Mouse (Mus musculus): ENCODE measurements around the gene Pdlim4. TPM values are rescaled to one million over a fixed set of nuclear protein-coding genes. Genes with fewer than 3 reads are reported as not detected.
A peak's percentile ranks its signal among the peaks of the same experiment; 100 is the strongest.

Pdlim4 gene
- polyA plus RNA-seq, 1 experiment = 3.7 TPM

DNA sequence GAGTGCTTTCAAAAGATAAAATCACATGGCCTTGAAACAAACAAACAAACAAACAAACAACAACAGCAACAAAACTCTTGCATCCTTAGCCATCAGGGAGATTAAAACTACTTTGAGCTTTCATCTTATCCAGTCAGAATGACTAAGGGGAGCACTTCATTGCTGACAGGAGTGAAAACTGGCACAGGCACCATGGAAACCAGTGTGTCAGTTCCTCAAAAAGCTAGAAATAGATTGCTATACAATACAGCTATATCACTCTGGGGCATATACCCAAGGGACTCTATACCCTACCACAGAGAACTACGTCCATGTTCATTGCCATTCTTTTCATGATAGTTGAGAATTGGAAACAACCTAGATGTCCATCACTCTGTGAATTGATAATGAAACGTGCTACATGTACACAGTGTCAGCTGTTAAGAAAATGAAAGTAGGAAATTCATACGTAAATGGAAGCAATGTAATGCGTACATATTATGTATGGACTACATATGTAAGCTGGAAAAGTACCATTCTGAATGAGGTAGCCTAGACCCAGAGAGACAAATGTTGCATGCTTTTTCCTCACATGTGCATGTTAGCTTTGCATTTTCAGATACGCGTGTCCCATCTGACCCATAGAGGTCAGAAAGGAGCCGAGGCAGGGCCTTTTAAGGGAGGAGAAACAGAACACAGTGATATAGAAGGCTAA is 19.6 kb upstream of the Pdlim4 start:
- 21% methylated on average over 7 of the region's 7 CpGs for WGBS
- H3K4me1 ChIP-seq (ENCODE audit: control insufficient read depth, insufficient read depth, low read length) = peaks cover 2% of the 10 kb centered on the region; the same call in 1 of the 2 replicates
- no peak overlapping the region for H3K27ac ChIP-seq (ENCODE audit: control insufficient read depth, insufficient read depth, low read depth, low read length, poor library complexity)
- no peak for TF ChIP-seq CTCF (IDR thresholded peaks at IDR 0.05; ENCODE audit: control insufficient read depth, insufficient read depth, low read length)
- no peak for TF ChIP-seq POLR2A (IDR thresholded peaks at IDR 0.05; ENCODE audit: borderline replicate concordance, control insufficient read depth, low read depth, low read length)
- peak overlapping the region; percentile 25 for H3K4me3 ChIP-seq (replicated peaks; ENCODE audit: control insufficient read depth, low read depth, low read length)

DNA sequence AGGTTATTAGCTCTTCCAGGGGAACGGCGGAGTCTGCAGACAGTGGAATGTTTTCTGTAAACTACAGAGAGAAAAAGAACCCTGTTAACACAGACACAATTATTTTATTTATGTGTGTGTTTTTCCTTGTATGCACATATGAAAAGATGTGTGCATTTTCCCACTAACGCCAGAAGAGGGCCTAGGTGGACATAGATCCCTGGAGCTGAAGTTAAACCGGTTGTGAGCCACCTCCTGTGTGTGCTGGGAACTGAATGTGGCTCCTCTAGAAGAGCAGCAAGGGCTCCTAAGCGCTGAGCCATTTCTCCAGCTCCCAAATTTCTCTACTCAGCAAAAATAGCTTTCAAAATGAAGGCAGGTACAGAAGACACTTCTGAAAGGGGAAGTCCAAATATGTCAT is 17.0 kb upstream of the Pdlim4 start:
- 67% methylated on average over 5 of the region's 5 CpGs for WGBS
- no peak overlapping the region for H3K4me3 ChIP-seq (replicated peaks; ENCODE audit: control insufficient read depth, low read depth, low read length)
- TF ChIP-seq CTCF (IDR thresholded peaks at IDR 0.05; ENCODE audit: control insufficient read depth, insufficient read depth, low read length) (no peak), POLR2A (IDR thresholded peaks at IDR 0.05; ENCODE audit: borderline replicate concordance, control insufficient read depth, low read depth, low read length) (no peak)
- no peaks in the 10 kb centered on the region; the same call in 1 of the 2 replicates for H3K4me1 ChIP-seq (ENCODE audit: control insufficient read depth, insufficient read depth, low read length)
- H3K27ac ChIP-seq (ENCODE audit: control insufficient read depth, insufficient read depth, low read depth, low read length, poor library complexity) = no peak overlapping the region

DNA sequence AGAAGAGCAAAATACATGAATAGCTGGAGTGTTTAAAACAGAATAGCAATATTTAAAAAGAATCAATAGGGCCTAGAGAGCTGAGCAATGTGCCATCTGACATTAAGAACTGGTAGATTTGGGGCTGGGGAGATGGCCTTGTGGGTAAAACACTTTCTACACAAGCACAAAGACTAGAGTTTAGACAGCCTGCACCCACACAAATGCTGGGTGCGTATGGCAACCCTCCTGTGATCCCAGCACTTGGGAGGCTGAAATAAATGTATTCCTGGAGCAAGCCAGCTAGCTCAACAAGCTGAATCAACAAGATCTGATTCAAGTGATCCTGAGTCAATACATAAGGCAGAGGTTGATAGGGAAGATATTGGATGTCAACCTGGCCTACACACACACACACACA is 16.2 kb upstream of the Pdlim4 start:
- WGBS = 89% methylated on average over 1 of the region's 1 CpGs
- Histone ChIP-seq H3K27ac (ENCODE audit: control insufficient read depth, insufficient read depth, low read depth, low read length, poor library complexity) (no peak overlapping the region), H3K4me3 (replicated peaks; ENCODE audit: control insufficient read depth, low read depth, low read length) (no peak overlapping the region), H3K4me1 (ENCODE audit: control insufficient read depth, insufficient read depth, low read length) (no peaks in the 10 kb centered on the region)
- TF ChIP-seq POLR2A (IDR thresholded peaks at IDR 0.05; ENCODE audit: borderline replicate concordance, control insufficient read depth, low read depth, low read length) (no peak), CTCF (IDR thresholded peaks at IDR 0.05; ENCODE audit: control insufficient read depth, insufficient read depth, low read length) (no peak)

DNA sequence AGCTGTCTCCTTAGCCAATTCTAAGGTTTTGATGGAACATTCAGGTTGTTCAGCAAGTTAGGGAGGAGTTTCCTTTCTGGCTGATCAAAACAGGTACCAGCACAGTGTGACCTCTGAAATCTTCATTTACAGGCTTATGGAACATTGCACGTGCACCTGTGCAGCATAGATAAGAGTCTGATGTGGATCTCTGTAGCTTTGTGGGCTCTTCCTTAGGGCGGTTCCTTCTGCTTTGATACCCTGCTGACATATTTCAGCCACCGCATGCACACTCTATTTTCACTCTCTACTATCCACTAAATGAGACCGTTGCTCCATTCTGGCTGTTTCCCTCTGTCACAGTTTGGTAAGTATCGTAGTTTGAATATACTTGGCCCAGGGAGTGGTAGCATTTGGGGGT is 13.9 kb upstream of the Pdlim4 start:
- H3K4me1 ChIP-seq (ENCODE audit: control insufficient read depth, insufficient read depth, low read length) = no peaks in the 10 kb centered on the region
- no peak for TF ChIP-seq POLR2A (IDR thresholded peaks at IDR 0.05; ENCODE audit: borderline replicate concordance, control insufficient read depth, low read depth, low read length)
- no peak overlapping the region for H3K27ac ChIP-seq (ENCODE audit: control insufficient read depth, insufficient read depth, low read depth, low read length, poor library complexity)
- WGBS = 72% methylated on average over 5 of the region's 5 CpGs
- no peak overlapping the region for H3K4me3 ChIP-seq (replicated peaks; ENCODE audit: control insufficient read depth, low read depth, low read length)

DNA sequence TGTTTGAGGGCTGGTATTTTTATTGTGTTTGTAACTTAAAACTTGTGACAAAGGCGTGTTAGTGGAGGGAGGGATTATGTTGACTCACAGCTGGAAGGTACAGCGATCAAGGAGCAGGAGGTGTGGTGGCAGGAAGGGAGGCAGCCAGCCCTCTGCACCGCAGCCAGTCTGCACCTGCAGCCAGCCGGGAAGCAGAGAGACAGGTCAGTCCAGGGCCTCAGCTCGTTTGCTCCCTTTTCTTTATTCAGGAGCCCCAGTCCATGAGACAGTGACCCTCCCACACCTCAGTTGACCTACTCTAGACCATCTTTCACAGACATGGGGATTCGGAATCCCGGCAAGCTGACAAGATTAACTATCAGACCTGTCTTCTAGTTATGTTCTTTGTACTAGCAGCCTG is 11.6 kb upstream of the Pdlim4 start:
- Histone ChIP-seq H3K4me1 (ENCODE audit: control insufficient read depth, insufficient read depth, low read length) (no peaks in the 10 kb centered on the region), H3K4me3 (replicated peaks; ENCODE audit: control insufficient read depth, low read depth, low read length) (no peak overlapping the region), H3K27ac (ENCODE audit: control insufficient read depth, insufficient read depth, low read depth, low read length, poor library complexity) (no peak overlapping the region)
- WGBS = 57% methylated on average over 7 of the region's 7 CpGs
- TF ChIP-seq POLR2A (IDR thresholded peaks at IDR 0.05; ENCODE audit: borderline replicate concordance, control insufficient read depth, low read depth, low read length) (0 out of 2 replicates have a peak, but pooled peaks have one; percentile 11), CTCF (IDR thresholded peaks at IDR 0.05; ENCODE audit: control insufficient read depth, insufficient read depth, low read length) (no peak)

DNA sequence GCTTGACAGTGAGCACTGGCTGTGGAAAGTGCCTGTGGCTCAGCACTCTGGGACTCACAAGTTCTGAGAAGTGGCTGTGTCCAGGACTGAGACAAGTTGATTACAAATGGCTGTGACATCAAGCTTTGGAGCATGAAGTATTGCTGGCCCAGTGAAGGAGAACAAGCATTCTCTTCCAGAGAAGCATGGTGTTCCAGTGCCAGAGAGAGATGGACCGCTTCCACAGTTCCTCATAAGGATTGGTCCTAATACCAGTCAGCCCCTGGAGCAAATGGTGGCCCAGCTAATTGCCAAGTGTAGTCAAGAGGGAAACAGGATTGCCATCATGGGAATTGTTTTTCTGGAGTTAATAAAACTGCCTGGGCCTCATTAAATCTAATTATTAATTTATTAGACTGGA is 7.3 kb upstream of the Pdlim4 start:
- Histone ChIP-seq H3K27ac (ENCODE audit: control insufficient read depth, insufficient read depth, low read depth, low read length, poor library complexity) (no peak overlapping the region), H3K4me1 (ENCODE audit: control insufficient read depth, insufficient read depth, low read length) (no peaks in the 10 kb centered on the region), H3K4me3 (replicated peaks; ENCODE audit: control insufficient read depth, low read depth, low read length) (no peak overlapping the region)
- TF ChIP-seq CTCF (IDR thresholded peaks at IDR 0.05; ENCODE audit: control insufficient read depth, insufficient read depth, low read length) (no peak), POLR2A (IDR thresholded peaks at IDR 0.05; ENCODE audit: borderline replicate concordance, control insufficient read depth, low read depth, low read length) (no peak)
- 74% methylated on average over 1 of the region's 1 CpGs for WGBS

DNA sequence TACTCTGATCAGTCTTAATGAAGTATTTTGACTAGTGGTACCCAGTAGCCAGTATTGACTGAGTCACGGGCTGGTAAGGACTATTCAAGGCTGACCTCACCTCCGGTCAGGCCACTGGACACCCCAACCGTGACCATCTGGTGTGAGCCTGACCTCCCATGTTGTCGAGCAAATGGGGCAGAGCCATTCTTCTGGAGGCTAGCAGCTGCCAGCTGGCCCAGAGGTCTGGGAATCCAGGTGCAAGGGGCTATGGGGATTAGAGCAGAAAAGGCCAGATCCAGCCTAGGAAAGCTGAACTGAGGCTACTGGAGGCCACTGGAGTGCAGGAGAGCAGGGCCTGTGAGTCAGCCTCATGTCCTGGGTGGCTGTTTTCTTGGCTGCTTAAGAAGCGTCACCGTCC is 6.5 kb upstream of the Pdlim4 start:
- no peak for TF ChIP-seq CTCF (IDR thresholded peaks at IDR 0.05; ENCODE audit: control insufficient read depth, insufficient read depth, low read length)
- TF ChIP-seq POLR2A (IDR thresholded peaks at IDR 0.05; ENCODE audit: borderline replicate concordance, control insufficient read depth, low read depth, low read length) = no peak
- 81% methylated on average over 6 of the region's 6 CpGs for whole genome bisulfite sequencing
- H3K4me1 ChIP-seq (ENCODE audit: control insufficient read depth, insufficient read depth, low read length) = no peaks in the 10 kb centered on the region

DNA sequence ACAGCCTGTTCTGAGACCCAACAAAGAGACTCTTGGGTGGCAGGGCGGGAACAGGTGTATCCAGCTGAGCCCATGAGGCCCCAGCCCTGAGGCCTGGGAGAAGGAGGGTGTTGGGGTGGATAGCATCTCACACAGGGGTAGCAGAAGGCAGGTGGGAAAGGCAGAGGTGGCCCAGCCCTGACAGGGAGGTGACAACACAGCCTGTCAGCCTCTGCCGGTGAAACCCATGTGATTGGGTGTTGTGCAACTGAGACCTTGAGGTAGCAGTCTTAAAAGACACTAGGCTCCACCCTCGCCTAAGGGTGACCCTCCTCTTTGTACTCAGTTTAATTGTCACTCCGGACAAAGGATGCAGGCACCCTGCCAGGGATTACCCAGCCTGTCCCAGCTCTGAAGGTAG is 4.5 kb upstream of the Pdlim4 start:
- WGBS = 56% methylated on average over 4 of the region's 4 CpGs
- no peaks in the 10 kb centered on the region for H3K4me1 ChIP-seq (ENCODE audit: control insufficient read depth, insufficient read depth, low read length)
- TF ChIP-seq POLR2A (IDR thresholded peaks at IDR 0.05; ENCODE audit: borderline replicate concordance, control insufficient read depth, low read depth, low read length) (no peak), CTCF (IDR thresholded peaks at IDR 0.05; ENCODE audit: control insufficient read depth, insufficient read depth, low read length) (no peak)

More for the DNA sequence above, 6.5 kb upstream of the Pdlim4 start:
- Histone ChIP-seq H3K27ac (ENCODE audit: control insufficient read depth, insufficient read depth, low read depth, low read length, poor library complexity) (no peak overlapping the region), H3K4me3 (replicated peaks; ENCODE audit: control insufficient read depth, low read depth, low read length) (no peak overlapping the region)

More for the DNA sequence above, 4.5 kb upstream of the Pdlim4 start:
- no peak overlapping the region for H3K4me3 ChIP-seq (replicated peaks; ENCODE audit: control insufficient read depth, low read depth, low read length)
- H3K27ac ChIP-seq (ENCODE audit: control insufficient read depth, insufficient read depth, low read depth, low read length, poor library complexity) = no peak overlapping the region
